Mouse (Mus musculus) c-Kit-positive CD71-negative TER-119-negative erythroid progenitor cells, embryonic 14.5 days (primary cell): Measurements from ENCODE around the gene Taf13.
"Not testable (repeated sequence)": the region's sequence is repeated elsewhere in the genome, so short reads cannot be mapped to it uniquely, and the experiment has no call there.

Experiments used
- DNase-seq: peaks from one replicate; pipeline ENCODE4 v3.0.0-alpha.2; 2013; ENCODE audit warnings: low read depth

Taf13 gene

DNA sequence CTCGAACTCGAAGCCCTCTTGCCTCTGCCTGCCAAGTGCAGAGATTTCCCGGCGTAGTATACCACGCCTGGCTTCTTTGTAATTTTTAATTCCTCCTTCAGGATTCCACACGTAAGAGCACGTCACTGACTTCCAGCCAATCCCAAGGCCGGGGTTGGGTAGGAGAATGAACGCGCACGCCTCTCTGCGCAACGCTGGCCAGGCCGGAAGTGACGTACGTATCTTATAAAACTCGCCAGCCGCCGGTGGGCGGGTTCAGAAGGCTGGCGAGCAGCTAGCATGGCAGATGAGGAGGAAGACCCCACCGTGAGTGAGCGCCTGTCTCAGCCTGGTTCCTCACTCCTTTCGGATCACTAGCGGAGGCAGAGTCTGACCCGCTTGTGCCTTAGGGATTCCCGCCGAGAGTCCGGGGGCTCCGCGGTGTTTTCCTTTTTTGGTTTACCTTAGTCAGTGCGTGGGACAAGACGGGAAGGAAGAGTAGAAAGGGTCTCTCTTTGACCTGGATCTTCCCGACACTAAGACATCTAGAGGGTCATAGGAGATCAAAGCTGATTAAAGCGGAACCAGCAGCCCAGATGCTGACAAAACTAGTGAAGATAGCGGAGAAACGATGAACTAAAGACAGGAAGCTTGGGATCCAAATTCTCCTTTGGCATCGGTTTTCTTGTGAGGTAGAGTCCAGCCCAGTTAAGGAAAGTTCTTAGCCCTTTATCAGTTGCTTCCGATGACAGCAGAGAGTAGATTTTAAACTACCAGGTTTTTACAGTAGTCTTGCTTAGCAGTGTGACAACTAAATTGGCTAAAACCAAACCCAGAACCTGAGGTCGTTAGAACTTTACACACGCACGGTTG lies at the start of gene Taf13:
Taf13 (plus strand) TSS at position 256 of the 852 bp plus-strand sequence.
- DNase-seq = peak; percentile 94

GRCm38 (mm10) chr3:108523415-108523814 lies 48.1 kb upstream of the Taf13 start:
- no peak for DNase-seq

DNA sequence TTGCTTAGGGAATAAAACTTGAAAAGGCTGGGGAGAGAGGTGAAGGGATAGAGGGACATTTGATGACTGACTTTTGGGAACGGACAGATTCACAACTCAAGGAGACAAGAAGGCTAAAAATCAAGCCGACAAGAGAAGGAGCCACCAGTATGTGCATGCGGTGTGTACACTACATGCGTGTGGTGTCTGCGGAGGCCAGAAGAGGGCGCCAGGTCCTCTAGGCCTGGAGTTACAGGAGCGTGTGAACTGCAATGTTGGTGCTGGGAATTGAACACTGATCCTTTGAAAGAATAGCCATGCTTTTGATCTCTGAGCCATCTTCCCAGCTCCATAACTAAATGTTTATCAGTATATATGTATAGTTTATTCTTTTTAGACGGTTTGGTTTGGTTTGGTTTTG lies 43.0 kb upstream of the Taf13 start:
- no peak for DNase-seq

DNA sequence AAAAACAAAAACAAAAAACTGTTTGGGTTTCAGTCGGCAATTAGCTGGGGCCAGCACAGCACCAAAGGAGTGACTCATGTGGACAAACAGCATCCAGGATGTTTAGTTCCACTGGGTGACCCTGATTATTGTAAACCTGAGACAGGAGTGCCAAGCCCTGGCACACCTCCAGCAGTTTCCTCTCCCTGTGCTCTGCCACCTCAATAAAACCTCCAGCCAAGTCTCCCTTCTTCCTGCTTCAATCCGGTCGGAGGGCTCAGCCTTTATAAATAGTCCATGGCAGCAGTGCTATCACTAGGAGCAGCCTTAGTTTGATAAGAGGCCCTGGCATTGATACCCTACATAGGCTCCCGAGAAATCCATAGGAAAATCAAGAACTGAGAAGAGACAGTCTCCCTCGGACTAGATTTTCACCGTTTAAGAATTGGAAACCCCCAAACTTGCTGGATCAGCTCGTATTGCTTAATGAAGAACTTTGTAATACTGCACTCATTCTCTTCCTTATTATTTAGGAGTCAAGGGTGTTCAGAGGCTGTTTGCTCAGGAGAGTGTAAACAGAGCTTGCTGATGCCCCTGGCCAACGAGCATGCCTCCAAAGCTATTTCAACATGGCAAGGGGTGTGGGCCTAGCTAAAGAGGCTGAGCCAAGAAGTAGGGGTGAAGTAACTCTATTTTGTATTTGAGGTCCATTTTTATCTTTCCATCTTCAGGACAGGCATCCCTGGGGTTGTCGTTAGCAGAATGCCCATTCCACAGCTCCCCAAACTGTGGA lies 38.2 kb upstream of the Taf13 start:
- DNase-seq = no peak

GRCm38 (mm10) chr3:108533951-108534350 lies 37.5 kb upstream of the Taf13 start, which contains the start of gene 1700013F07Rik:
1700013F07Rik (plus strand) TSS chr3:108534150.
- no peak for DNase-seq

DNA sequence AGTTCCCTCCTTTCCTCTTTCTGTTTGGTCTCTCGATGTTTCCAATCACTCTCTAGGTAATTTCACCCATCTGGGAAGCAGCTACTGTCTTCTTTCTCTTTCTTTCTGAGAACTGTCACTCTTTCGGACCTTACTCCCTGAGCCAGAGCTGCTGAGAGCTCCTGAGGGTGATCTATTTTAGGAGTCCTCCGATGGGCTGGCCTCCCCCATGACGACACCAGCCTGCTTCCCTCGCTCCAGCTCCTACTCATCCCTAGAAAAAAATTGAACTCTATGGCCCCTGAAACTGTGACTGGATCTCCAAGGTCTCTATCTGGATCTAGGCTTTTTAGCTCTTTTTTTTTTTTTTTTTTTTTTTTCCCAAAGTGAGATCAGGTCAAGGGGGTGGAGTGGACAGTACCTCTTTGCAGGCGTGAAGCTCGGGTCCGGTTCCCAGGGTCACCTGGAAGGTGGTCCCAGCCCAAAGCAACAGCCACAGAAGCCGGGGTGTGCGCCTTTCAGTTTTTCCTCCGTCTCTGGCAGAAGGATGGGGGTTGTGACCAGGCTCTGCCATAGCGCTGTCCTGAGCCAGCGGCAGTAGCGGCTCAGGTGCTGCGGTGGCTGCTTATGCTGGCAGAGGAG lies 35.5 kb upstream of the Taf13 start:
- DNase-seq = no peak

DNA sequence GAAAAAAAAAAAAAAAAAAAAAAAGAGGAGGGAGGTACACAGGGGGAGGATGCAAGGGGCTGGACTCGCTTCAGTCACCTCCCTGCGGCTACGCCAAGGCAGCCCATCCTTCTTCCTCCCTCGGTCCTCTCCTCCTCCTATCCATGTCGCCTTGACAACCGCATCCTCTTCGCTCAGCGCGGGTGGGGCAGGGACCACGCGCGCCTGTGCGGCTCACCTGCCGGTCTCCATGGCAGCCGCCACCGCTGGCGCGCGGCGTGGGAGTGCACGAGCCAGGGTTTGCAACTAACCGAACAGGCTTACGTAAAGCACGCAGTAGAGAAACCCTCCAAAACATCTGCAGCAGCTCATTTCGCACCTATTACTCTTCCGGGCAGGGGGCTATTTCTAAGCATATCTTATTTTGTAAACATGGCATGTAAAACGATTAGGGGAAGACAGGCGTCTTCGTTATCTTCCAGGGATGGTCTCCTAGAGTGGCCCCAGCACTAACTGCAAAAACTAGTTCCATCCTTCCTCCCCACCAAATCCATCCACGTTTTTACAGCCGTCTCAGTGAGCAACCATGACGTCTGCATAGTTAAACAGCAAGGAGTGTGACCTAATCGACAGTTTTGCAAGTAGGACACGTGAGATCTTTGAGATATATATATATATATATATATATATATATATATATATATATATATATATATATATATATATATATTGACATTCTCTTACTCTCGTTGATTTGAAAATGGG lies 34.8 kb upstream of the Taf13 start, which contains the start of gene 5330417C22Rik:
5330417C22Rik (minus strand) TSS at position 20 of the 744 bp plus-strand sequence.
- no peak for DNase-seq

- peak; percentile 85 for DNase-seq
Observed at GRCm38 (mm10) chr3:108537303-108537702, 34.2 kb upstream of the Taf13 start.

DNA sequence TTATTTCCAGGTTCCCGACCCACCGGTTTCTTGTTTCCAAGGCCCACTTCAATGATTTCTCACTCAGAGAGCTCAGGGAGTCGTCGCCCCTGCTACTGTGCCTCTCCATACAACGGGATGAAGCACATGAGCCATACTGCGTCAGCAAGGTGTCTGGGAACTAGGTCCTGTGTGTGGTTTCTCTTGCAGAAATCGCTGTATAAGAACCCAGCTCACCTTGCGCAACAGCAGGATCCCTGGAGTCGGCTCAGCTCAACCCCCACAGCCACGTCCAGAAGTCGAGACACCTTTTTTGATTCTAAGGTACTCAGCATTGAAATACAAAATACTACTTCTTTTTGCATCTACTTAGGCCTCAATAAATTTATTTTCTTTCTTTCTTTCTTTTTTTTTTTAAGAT lies 29.2 kb upstream of the Taf13 start:
- DNase-seq = no peak

DNA sequence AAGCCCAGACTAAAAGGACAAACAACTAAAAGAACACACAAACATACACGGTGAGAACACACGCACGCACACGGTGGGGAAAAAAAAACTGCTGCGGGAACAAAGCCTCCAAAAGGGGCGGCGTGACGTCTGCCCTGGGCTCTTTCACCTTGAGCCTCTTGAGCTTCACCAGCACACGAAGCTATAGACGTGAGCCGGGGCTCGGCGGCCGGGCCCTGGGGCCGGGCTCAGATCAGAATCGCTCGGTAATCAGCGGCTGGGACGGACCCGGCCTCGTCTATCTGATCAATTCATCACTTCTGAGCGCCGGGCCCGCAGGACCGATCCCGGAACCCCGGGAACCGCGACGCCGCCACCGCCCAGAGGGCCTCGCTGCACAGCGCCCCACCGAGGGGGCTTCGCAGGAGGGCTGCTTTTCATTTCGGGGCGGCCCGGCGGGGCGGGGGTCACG lies 17.4 kb upstream of the Taf13 start:
- peak; percentile 24 for DNase-seq

GRCm38 (mm10) chr3:108554587-108555312 lies 16.7 kb upstream of the Taf13 start:
- DNase-seq = peak; percentile 98

GRCm38 (mm10) chr3:108557888-108558287 lies 13.6 kb upstream of the Taf13 start:
- no peak for DNase-seq

DNA sequence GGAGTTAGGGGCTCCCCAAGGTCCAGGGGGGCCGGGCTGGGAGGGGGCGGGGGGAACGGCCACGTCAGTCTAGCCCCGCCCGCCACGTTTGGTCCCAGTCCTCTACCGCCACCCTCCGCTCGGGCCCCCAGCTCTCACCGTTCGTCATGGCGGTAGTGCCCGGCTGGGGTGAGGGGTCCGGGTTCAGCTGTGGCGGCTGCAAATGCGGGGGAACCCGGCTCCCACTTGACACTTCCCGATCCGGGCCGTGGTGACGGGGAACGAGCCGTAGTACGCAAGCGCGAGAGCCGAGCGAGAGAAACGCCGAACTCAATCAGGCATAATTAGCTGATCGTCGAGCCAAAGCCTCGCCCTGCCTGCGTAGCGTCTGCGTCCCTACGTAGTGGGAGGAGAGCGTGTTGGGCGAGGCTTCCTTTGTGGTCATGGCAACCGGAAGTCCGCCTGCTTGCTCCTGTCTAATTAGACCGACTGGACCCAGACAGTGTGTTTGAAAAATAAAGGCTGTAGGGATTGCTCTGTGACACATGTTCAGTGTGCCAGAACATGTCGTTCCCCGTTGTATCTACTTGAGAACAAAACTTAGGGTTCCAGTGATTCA lies 9.3 kb upstream of the Taf13 start, which contains the start of gene Tmem167b:
Tmem167b (minus strand) TSS at position 334 of the 598 bp plus-strand sequence.
- DNase-seq = peak; percentile 99

- peak; percentile 53 for DNase-seq
Observed at GRCm38 (mm10) chr3:108562777-108563271, 8.7 kb upstream of the Taf13 start.

GRCm38 (mm10) chr3:108563309-108563708 lies 8.2 kb upstream of the Taf13 start:
- DNase-seq = peak; percentile 92

DNA sequence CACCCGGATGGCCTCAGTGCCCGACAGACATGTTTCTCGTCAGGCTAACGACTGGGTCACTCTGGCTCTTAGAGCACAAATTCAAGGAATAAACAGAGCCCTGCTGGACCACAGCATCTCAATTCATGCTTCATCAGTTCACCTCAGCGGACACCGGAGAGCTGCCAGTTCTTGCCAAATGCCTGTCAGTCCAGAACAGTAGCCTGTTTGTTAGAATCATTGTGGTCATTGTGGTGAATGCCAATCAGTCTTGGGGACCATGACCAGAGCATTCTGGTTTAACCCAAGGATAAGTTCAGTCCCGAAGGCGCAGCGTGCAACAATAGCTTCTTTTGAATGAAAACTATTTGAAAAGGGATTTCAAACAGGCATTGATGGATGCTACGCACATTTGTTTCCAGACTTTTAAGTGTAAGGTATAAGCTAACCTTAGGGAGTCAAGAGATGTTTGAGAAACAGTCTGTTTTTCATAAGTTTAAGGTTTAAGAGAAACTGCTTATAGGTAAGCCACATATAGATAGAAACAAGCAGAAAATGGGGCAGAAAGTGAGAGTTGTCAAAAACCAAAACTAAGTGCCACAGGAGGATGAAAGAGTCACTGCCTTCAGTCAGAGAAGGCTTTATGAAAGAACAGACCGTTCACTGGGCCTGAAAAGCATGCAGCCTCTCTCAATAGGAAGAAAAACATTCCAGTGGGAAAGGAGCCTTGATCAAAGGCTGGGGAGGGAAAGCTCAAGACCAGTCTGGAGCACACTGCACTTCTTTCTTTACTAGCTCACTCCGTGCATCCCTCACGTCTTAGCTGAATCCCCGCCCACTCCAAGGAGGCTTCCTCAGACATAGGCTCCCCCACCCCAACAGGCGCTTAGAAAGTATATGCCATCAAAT lies 3.3 kb upstream of the Taf13 start:
- DNase-seq = no peak

GRCm38 (mm10) chr3:108569636-108570035 lies 1.9 kb upstream of the Taf13 start:
- not testable (repeated sequence) for DNase-seq

DNA sequence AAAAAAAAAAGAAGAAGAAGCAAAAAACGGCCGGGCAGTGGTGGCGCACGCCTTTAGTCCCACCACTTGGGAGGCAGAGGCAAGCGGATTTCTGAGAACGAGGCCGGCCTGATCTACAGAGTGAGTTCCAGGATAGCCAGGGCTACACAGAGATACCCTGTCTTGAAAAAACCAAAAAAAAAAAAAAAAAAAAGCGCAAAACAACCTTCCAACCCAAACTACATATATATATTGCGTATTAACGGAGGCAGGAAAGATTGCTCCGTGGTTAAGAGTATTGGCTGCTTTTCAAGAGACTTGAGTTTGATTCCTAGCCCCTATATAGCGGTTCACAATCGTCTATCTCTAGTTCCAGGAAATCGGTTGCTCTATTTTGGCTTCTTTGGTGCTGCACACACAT lies 685 bp upstream of the Taf13 start:
- DNase-seq = no peak

GRCm38 (mm10) chr3:108572309-108573010 lies 962 bp downstream of the Taf13 start:
- DNase-seq = no peak
